Mouse (Mus musculus) 3134 (cell line): ENCODE measurements around the gene Mup5.
A peak's percentile ranks its signal among the peaks of the same experiment; 100 is the strongest.
"Not testable (repeated sequence)": the region's sequence is repeated elsewhere in the genome, so short reads cannot be mapped to it uniquely, and the experiment has no call there.

ENCODE experiments used
- DNase-seq: peaks from one replicate; pipeline ENCODE4 v3.0.0-alpha.2; 2011; ENCODE audit warnings: low spot score; ENCODE audit not compliant: insufficient read length; ENCODE audit errors: extremely low read depth

Mup5 gene

GRCm38 (mm10) chr4:61834952-61835708 lies at the start of gene Mup5:
TSS of gene Mup5 (minus strand) at chr4:61835233.
- no peak for DNase-seq

DNA sequence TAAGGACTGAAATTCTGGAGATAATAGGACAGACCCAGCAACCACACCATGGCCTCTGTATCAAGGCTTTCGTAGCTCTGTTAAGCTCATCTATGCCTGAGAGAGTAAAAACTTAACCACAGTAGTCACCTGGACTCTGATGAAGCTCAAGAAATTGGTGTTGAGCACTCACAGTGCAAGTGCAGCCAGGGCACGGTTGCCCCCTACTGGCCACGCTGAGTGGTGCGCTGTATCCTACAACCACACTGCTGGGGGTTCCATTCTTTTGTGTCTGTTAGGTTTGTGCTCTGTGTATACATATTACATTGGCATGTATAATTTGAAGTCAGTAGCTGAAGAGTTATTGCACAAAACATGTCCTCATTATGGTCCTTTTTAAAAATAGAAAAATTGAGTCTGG lies 23.1 kb upstream of the Mup5 start:
- DNase-seq = no peak

GRCm38 (mm10) chr4:61855831-61856698 lies 21.0 kb upstream of the Mup5 start:
- DNase-seq = peak; percentile 29

- no peak for DNase-seq
These were observed 20.3 kb upstream of the Mup5 start for GRCm38 (mm10) chr4:61855344-61855743.

DNA sequence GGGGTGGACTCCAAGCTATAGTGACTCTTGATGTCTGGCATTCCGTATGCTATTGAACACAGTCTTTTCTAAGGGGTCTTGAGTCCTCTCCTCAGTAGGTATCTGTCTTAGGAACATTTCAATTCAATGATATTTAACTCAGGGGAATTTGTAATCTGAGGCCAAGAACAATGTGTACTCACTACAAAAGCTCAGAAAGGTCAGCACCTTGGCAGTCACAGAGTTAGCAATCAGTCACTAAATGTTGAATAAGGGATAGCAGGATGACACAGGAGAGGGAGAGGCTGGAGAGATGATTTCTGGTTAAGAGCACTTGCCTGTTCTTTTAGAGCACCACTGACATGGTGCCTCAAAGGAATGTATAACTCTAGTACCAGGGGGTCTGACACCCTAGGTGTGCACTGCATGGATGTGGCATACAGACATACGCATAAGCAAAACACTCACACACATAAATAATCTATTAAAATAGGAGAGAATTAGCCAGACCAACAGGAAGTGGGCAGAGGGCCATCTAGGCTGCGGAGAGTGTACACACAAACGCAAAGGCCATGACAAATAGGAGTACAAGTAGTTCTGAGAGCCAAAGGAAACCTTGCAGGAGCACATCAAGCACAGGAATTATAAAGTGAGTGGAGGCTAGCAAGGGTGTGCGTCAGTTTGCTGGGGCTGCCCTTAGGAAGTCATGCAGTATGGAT lies 9.9 kb upstream of the Mup5 start:
- DNase-seq = no peak

DNA sequence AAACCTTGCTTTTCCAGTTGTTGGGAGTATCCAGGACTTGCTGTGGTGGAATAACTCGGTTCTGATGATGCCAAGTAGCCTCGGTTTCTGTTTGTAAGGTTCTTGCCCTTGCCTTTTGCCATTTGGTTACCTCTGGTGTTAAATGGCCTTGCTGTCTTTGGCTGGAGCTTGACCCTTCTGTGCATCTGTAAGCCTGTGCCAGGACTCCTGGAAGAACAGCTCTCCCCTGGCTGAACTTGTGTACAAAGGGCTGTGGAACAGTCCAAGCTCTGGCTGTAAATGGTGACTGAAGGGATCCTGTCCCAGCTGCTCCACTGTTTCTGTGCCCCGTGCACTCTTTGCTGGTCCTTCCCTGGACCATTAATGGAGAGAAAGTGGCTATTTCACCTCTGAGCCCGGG lies 5.8 kb downstream of the Mup5 start:
- no peak for DNase-seq

DNA sequence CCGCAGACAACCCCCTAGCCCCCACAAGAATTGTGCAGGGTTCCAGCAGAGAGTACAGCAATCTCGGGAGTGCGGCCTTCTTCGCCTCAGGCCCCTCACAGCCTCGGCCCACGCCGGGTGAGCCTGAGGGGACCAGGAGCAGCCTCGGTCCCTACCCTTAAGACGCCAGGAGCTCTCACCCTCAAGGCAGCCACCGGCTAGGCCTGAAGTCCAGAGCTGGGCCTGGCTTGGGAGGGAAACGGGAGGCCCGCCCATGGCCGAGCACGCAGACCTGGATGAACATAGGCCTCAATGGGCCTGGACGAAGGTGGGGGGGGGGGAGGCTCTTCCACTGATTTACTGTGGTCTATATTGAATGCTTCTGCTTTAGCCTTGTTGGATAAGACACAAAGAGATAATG lies 11.8 kb downstream of the Mup5 start:
- peak; percentile 35 for DNase-seq

GRCm38 (mm10) chr4:61822541-61822940 lies 12.5 kb downstream of the Mup5 start:
- not testable (repeated sequence) for DNase-seq

- no peak for DNase-seq
These were observed 19.4 kb downstream of the Mup5 start for GRCm38 (mm10) chr4:61815602-61816001.

GRCm38 (mm10) chr4:61813435-61813834 lies 21.6 kb downstream of the Mup5 start:
- no peak for DNase-seq

DNA sequence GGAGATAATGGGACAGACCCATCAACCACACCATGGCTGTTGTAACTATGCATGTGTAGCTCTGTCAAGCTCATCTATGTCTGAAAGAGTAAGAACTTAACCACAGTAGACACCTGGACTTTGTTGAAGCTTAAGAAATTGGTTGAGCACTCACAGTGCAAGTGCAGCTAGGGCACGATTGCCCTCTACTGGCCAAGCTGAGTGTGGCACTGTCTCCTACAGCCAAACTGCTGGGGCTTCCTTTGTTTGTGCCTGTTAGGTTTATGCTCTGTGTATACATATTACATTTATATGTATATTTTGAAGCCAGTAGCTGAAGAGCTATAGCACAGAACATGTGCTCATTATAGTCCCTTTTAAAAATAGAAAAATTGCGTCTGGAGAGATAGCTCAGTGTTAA lies 23.8 kb downstream of the Mup5 start:
- not testable (repeated sequence) for DNase-seq

- DNase-seq = not testable (repeated sequence)
These were observed 26.1 kb downstream of the Mup5 start for GRCm38 (mm10) chr4:61808926-61809325.

DNA sequence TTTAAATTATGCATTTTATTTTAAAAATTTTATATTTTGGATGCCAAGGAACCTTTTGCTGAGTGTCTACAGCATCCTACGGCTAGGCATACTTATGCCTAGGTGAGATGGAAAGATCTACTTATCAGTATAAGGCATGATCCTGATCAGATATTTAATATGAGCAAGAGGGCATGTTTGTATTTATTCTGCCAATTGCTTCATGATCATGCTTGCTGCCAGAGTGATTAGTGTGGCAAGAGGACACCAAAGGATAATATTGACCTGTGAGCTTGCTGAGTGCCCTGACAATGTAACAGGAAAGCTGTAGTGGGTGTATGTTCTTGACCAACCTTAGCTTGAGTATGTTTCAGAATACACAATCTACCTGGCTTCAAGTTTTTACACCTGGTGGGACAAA lies 45.3 kb downstream of the Mup5 start:
- not testable (repeated sequence) for DNase-seq

DNA sequence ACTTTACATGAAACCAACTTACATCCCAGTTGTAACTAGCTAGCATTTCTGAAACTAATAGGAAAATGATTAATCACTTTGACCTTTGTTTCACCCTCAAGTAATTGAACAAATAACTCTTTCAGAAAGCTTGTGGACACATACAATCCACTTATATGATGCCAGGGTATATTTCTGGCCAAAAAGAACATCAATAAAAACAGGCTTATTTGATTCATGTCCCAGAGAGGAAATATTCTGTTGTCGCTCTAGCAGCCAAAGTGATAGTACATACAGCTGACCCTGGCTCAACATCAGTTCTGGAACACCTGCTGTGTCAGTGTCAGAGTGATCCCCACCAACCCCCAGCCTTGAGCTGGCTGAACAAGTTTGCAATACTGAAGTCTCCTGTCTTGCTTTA lies 50.8 kb downstream of the Mup5 start:
- not testable (repeated sequence) for DNase-seq

DNA sequence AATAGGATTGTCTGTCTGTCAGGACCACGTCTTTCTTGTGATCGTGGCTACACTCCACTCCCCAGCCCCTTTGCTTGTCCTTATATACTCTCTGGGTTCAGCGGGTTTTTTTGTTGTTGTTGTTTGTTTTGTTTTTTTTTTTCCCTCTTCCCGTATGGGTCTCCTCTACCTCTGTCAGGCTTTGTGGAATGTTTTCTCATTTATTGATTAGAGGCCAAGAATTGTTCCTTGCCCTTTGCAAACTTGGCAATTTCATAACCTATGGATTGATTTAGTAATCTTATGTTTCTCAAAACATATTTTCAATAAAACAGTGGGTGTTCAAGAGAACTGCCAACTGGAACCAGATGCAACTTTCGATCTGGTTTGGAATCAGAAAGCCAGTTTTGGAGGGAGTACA lies 52.9 kb downstream of the Mup5 start, which contains the start of gene Mup19:
TSS of gene Mup19 (minus strand) at position 101 of the 400 bp plus-strand sequence.
- DNase-seq = not testable (repeated sequence)
